Mouse (Mus musculus) heart, postnatal 10 days (tissue): ENCODE measurements around the gene Kcnj4. TPM values are rescaled to one million over a fixed set of nuclear protein-coding genes. Genes with fewer than 3 reads are reported as not detected.
"Not testable (repeated sequence)": the region's sequence is repeated elsewhere in the genome, so short reads cannot be mapped to it uniquely, and the experiment has no call there.

Source experiments
- DNase-seq, 2 experiments: peaks; one replicate each; pipeline ENCODE4 v3.0.0; 2021
- intact Hi-C: fragments of 180-260 bp; cut with DNase I; formaldehyde crosslinking; loops from one replicate; pipeline ENCODE4 v1.15.1; 2025
- total RNA-seq, 2 experiments: library from RNA; stranded (reverse); gene quantifications; 2 replicates each; pipeline ENCODE4 v1.2.3; 2021

The Kcnj4 gene
- total RNA-seq, 2 experiments from 2014 or later = 0.27 to 0.31 TPM

DNA sequence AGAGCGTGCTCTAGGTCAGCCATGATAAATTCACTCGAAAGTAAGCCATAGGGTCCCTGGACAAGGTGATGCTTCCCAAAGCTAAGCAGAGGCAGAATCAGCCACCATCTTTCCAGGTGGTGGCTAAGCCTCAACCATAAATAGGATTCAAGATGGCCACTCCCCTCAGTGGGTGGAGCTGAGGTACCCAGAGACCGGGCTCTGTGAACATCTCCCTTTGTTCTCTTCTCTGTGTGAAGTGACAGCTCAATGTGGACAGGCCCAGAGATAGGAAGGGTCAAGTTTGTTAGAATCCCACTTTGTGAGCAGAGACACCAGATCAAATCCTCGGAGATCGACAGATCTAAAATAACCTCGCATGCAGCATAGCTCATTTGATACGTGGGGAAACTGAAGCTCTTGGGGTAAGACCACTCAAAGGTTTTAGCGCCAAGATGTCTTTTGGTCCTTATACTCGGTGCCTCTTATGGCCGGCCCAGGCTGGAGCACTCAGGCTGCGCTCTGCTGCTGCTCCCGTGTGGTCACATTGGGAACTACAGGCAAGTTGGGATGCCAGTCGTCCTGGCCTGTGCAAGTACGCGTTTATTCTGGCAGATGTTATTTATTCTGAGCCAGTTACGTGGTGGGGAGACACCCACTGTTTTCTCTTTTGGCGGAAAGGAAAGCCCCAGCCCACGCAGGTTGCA is 38.3 kb downstream of the Kcnj4 start:
- intact Hi-C loops = loop anchor here (1.0 to 5.0 kb wide), 5 partner anchors 56 to 244 kb away; no protein-coding TSS in a partner anchor

DNA sequence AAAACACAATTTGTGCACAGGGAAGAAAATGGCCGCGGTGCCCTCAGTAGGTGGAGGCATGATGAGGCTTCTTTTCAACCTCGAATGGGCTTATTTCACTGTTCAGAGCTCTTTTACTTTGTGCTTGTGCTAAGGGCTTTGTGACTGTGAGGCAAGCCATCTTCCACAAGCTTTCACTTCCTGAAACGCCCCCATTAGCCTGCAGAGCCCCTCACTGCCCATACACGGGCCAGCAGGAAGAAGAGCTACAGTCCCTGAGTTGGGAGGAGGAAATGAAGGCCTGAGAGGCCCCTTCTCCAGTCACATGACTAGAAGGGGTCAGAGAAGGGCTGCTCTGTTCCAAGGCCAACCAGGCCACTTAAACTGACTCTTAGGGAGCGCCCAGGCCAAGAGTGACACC is 48.5 kb downstream of the Kcnj4 start:
- intact Hi-C loops = no loop called here
- DNase-seq = peak in 1 of 2 experiments; percentile 17

More for the DNA sequence above, 38.3 kb downstream of the Kcnj4 start:
- peak; percentile 89 to 95 for DNase-seq

DNA sequence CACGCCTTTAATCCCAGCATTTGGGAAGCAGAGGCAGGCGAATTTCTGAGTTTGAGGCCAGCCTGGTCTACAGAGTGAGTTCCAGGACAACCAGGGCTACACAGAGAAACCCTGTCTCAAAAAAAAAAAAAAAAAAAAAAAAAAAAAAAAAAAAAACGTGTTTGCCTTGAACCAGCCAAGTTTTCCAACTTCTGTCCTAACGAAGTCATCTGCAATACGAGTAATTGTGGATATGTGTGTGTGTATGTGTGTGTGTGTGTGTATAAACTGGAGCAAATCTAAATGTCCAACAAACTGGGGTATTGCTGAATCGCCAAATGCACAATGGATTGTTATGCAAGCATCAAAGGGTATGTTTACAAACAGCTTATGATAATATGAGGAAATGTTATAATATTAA is 48.9 kb downstream of the Kcnj4 start:
- DNase-seq, intact Hi-C loops: not testable (repeated sequence)

DNA sequence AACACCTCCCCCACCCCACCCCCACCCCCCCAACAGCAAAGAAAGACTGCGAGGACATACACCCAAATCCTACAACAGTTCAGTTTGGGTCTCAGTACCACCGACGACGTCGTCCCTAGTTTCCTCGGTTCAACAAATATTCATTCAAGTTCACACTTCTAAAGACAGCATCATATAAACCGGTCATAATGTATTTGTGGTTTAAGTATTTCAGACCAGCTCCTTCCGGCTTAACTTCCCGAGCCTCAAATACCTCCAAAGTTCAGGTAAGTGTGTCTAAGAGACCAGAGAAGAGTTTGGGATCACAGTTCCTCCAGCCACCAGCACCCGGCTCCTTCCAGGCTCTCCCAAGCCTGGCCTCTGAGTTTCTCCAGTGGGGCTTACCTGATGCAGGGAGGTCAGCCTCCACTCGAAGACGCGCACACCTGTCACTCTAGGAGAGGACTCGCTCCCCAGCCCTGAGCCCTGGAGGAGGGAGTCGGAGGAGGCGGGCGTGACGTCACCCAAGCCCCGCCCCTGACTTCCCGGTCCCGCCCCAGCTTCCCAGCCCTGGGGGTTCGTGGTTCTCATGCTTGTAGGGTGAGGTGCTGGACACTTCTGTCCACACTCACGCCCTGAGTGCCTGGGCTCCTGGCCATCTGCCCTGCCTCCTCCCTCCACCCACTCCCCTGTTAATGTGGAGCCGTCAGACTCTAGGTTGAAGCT is 49.8 kb downstream of the Kcnj4 start, which contains the start of gene Csnk1e:
Csnk1e (minus strand) TSS at position 461 of the 705 bp plus-strand sequence.
- peak; percentile 74 to 75 for DNase-seq
- intact Hi-C loops = no loop called here

DNA sequence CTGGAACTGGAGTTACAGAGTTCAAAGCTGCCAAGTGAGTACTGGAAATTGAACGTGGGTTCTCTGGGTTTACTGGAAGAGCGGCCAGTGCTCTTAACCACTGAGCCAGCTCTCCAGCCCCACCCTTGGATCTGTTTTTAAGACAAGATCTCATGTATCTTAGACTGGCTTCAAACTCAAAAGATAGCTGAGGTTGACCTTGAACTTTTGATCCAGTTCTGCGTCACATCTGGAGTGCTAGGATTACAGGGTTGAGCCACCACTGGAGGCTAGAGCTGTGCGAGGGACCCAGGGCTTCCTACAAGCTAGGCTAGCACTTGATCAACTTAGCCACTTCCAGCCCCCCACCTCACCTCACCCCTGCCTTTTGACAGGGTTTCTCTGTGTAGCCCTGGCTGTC is 51.2 kb downstream of the Kcnj4 start:
- intact Hi-C loops = no loop called here
- no peak for DNase-seq

DNA sequence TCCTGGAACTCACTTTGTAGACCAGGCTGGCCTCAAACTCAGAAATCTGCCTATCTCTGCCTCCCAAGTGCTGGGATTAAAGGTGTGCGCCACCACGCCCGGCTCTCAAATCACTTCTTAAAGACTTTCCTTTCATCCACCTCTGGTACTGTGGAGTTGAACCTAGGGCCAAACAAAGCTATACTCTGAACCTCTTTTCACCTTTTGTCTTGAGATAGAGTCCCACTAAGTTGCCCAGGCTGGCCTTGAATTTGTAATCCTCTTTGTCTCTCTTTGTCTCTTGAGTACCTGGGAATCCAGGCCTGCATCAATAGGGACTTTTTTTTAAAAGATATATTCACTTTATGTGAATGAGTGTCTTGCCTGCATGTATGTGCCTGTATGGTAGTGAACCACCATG is 57.0 kb downstream of the Kcnj4 start:
- intact Hi-C loops = no loop called here
- no peak for DNase-seq

DNA sequence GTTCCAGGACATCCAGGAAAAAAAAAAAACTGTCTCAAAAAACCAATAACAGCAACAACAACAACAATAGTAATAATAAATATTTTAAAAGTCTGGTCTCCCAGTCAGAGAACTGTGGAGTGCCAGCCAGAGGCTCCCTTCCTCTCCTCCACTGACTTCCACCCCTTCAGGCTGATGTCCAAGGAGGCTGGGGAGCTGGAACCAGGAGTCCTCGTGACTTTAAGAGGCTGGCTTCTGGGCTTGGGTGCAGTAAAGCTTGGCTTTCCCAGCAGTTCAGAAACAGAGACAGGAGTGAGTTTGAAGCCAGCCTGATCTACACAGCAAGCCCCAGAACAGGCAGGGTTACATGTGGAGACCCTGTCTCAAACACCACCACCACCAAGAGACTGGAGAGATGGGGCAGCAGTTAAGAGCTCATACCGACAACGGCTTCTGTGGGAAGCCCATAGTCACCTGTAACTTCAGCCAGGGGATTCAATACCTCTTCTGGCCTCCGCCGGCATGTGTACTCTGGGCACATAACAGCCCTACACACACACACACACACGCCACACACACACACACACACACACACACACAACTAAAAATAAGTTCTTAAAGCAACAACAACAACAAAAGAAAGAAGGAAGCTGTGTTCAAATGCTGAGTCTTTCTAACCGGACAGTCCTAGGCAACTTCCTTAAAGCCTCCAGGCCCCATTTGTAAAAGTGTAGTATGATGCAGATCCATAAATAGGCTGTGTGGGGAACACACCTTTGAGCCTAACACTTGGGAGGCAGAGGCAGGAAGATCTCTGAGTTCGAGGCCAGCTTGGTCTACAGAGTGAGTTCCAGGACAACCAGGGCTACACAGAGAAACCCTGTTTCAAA is 59.0 kb downstream of the Kcnj4 start:
- no peak for DNase-seq
- intact Hi-C loops = no loop called here

DNA sequence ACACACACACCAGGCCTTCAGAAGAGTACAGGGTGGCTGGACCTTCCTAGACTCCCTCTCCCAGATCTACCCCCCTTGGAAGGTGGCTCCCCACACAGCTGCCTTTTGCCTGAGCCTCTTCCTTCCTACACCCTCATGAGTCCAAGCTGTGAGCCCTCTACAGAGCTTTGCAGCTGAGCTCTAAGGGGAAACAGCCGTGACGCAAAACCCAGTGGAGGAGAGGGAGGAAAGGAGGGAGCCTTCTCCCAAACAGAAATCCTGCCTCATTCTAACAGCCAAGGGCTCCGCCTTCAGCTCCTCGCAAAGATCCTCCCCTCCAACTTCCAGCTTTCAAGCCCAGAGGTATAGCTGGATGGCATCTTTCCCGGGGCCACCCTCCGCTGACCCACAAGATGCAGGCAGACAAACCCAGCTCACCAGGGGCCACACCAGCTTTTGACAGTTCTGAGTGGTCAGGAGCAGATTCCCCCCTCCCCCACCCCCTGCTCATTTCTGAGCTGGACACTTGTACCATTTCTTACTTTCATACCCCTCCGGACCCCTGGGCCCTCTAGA is 61.1 kb downstream of the Kcnj4 start:
- DNase-seq = no peak
- intact Hi-C loops = no loop called here

DNA sequence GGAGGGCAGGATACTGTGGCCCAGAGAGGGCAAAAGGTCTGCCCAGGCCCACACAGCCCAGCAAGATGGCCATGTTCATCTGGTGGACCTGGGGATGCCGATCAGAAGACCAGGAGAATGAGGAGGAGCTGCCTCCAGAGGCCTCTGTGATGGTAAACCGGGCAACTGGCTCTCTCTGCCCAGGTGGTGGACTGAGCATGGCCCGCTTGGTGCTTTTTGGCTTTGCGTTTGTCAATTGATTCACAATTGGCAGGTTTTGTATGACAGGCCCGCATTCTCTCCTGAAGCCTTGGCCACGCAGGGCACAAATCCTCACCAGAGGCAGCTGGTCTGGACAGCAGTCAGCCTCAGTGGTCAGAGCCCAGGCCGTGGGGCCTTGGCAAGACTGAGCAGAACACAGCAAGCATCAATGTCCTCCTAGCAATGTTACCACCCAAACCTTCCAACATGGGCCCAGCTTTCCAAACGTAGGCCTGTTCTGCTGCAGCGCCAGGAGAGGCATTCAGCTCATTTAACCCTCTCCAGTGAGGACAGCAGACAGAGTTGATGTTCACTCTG is 62.0 kb downstream of the Kcnj4 start:
- no peak for DNase-seq
- intact Hi-C loops = no loop called here

DNA sequence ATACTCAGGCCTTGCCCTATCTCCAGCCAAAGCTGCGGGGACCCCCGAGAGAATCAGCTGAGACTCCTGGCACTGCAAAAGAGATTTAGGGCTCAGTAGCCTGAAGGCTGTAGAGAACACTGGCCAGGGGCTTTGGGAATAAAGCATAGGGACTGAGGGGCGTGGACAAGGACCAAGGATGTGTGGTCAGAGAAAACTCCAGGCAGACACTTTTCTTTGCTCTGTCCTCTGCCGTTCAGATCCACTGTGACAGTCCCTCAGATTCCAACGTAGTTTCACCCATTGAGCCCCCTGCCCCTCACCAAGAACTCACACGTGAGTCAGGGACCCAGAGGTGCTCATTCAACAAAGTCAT is 62.8 kb downstream of the Kcnj4 start:
- intact Hi-C loops = no loop called here
- no peak for DNase-seq

DNA sequence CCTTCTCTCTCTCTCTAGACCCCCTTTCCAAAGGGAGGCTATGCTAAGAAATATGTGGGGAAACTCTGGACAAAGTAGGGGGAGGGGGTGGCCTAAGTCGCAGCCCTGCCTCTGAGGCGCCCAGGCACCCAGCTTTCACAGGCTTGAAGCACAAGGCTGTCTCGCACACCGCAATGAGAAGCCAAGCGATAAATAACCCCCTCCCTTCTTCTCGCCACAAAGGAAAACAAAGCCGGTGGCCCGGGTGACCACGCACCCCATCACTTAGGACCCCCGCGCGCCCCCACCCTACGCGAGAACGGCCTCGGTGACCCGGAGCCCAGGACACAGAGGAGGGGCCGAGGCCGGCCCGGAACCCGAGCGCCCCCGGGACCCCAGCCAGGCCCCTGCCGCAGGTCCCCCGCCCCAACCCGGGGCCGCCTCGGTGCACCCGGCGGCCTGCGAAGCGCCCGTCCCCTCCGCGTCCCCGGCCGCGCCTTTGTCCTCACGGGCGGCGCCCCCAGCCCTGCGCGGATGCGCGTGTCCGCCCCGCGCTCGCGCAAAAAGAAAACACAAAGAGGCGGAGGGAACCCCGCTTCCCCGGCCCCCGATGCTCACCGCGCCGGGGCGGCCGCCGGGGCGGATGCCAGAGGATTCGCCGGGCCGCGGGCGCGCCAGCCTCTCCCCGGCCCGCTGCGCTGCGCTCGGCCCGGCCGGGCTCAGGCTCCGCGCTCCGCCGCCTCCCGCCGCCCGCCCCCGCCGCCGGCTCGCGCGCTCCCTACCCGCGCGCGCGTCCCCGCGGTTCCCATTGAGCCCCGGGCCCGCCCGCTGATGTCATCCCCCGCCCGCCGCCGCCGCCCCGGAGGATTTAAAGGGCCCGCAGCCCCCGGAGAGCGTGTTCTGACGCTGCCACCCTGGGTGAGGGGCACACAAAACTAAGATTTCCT is 63.4 kb downstream of the Kcnj4 start:
- intact Hi-C loops = no loop called here
- DNase-seq = peak; percentile 86 to 90

DNA sequence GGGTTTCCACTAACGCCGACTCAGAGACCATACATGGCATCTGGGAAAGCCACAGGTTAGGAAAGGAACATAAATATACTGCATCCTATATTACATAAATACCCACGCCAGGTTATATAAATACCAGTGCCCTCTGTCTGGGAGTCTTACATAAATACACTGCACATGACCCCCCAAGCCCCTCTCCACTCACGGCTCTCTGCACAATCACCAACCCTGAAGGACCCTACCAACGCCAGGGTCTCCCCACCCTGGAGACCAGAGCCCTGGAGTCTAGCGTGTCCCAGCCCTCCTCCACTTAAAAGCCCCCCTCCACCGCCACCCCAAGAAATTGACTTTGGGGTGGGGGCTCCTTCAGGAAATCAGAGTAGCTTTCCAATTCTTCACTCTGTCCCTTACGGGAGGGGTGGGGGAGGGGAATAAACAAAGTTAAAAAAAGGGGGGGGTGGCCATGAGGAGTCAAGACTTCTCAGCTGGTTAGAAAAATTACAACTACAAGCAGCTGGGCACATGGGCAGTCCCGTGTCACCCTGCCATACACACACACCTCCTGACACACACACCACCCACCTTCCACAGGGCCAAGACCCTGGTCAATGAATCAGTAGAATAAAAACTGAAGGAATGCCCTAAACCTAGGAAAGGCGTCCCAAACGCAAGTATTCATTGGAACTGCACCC is 64.2 kb downstream of the Kcnj4 start:
- DNase-seq = no peak
- intact Hi-C loops = no loop called here

DNA sequence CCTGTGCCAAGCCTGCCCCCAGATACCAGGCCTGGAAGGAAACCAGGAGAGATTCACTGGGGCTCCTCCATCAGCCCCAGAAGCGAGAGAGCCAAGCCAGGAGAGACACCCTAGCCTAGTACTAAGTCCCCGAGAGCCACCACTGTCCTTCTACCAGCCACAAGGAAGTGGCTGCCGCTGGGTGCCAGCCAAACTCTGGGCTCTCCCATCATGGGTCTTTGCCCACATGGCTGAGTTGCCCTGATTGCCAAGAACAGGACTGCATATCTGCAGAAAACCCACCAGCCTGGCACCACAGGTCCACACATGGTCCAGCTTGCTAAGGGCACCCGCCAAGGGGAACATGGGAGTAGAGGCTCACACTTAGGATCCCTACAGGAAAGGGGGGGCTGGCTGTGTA is 64.8 kb downstream of the Kcnj4 start:
- intact Hi-C loops = no loop called here
- DNase-seq = peak; percentile 79 to 82

DNA sequence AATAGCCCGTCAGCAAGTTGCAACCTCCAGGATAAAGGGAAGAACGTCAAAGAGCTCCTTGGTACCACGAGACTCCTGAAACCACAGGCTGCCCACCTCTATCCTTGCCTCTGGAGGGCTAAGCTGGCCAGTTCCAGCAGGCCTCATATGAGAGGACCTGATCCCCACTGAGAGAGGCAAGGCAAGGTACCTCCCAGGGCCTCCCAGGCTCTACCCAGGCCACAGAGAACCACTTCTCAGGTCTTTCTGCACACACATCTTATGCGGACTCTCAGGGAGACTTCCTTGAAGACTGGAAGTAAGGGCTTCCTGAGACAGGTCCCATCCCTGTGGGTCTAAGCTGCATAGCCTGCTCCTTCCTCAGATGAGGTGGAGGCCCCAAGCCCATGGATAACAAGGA is 65.7 kb downstream of the Kcnj4 start:
- DNase-seq = no peak
- intact Hi-C loops = no loop called here

DNA sequence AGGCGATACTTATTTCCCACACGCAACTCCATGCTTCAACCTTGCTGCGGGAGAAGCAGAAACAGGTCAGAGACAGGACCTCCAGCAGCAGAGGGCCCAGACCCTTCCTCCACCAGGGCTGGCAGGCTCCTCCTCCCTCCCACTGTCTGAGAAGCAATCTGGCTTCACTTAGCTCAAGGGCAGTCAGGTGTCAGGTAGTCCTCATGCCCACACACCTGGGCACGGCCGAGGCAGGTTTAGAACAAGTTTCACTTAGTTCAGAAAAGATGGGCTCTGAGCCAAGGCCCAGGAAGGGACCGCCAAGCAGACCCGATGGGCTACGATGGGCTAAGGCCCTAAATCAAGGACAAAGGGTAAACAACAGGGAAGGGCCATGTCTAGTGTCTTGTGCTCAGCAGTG is 66.2 kb downstream of the Kcnj4 start:
- no peak for DNase-seq
- intact Hi-C loops = no loop called here

DNA sequence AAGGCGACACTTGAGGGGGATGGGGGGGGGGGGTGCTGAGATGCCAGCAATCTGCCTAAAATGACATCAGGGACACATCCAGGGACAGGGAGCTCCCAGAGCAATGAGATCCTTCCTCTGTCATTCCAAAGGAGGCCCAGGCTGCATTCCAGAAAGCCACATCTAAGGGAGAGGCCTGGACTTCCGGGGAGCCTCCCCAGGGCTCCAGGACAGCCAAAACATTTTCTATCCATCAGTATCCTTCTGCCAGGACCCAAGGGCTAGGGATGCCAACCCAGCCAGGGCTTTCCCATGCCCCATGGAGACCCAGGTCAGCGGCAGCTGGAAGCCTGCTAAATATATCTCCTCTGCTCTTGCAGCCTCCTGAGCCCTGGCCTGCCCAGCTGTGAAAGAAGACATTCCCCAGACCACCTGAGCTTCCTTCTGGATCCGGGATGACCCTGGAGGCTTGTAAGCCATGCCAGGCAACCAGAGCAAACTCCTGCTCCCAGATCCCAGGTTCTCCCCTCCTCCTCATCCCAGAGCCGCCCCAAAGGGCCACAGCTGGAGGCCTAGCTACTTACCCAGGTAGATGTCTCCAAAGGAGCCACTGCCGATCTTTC is 66.7 kb downstream of the Kcnj4 start:
- intact Hi-C loops = no loop called here

DNA sequence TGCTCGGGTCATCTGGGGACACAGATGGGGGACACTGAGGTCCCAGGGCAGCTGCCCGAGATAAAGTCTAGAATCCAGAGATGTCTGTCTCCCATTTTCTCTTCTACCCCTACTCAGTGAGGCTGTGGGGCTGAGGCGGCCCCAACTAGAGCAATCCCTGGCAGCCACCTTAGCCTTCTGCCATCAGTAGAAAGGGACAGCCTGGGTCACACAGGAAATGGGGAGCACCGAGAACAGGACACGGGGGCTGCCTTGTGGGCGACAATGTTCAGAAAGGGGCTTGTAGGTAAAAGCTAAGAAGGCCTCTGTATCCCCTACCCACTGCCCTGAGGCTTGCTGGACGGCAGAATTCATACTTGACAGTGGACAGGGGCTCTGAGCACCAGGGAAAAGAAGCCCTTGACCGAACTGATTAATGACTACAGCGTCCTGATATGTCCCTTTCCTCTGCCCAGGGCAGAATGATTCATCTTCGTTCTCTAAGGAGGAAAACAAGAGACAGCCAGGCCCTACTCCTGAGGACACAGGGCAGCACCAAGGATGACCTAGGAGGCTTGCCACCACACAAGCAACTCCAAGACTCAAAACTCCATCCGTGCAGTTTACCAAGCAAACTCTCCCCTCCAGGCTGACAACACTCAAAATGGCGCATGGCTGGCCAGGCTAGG is 67.4 kb downstream of the Kcnj4 start:
- intact Hi-C loops = loop anchor here (2.0 kb wide), 1 partner anchor 37 kb away; no protein-coding TSS in a partner anchor
- no peak for DNase-seq

More for the DNA sequence above, 66.7 kb downstream of the Kcnj4 start:
- no peak for DNase-seq

DNA sequence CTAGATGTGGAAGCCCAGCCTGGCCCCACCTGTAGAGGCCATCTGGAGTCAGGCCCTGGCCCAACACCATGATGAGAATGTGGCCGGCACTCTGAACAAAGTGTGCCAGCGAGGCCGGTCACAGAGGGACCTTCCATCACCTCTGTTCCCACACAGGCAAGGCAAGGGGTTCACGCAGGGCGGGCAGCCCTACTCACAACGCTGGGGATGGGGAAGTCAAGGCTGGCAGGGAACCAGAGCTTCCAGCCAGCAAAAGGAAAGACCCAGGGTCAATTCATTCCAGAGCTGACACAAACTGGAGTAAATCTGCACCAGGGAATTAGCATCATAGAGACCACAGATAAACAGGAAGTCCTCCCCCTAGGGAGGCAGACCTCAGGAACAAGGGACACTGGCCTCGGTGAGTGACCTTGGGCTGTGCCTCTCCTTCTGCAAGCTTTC is 68.5 kb downstream of the Kcnj4 start:
- peak; percentile 42 to 57 for DNase-seq
- intact Hi-C loops = loop anchor here (2.0 kb wide), 1 partner anchor 36 kb away; no protein-coding TSS in a partner anchor
